Mouse (Mus musculus): ENCODE measurements around the gene Klf12. TPM values are rescaled to one million over a fixed set of nuclear protein-coding genes. Genes with fewer than 3 reads are reported as not detected.

Gene Klf12
- polyA plus RNA-seq, 1 experiment from 2014 or later: 5.7 TPM

DNA sequence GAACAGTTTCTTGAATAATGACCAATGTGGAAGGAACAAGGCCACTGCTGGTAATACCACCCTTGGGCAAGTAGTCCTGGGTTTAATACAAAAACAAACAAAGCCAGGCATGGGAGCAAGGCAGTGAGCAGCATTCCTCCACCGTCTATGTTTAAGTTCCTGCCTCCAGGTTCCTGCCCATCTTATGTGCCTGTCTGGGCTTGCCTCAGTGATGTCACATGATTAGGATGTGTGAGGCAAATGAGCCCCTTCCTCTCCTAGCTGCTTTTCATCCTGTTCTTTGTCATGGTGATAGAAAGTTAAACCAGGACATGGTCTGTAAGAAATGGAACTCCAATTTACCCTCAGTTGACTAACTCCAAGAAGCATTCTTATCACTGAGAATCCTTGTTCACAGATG lies 16.4 kb upstream of the Klf12 start:
- WGBS: 65% methylated on average over 1 of the region's 1 CpGs

DNA sequence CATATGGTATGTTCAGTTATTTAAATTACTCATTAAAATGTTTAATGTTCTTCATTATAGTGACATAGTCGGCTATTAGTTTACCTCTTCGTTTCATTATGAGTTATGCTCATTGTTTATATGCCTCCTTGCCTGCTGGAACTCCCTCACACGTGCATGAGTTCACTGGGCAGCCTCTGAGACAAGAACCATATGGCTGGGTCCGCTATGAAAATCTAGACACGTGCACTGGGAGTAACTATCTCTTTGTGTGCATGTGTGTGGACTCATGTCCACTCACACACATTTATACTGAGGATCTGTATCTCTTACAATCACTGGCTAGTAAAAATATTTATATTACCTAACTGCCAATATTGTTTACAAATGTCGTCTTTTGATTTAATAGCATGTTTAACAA lies 14.4 kb upstream of the Klf12 start:
- Histone ChIP-seq H3K4me3 (ENCODE audit: control insufficient read depth in 1 of 2, insufficient read depth in 1 of 2, low read depth in 1 of 2, low read length in 2 of 2) (no peak overlapping the region), H3K9ac (ENCODE audit: low read length) (no peak overlapping the region), H3K4me1 (ENCODE audit: control insufficient read depth in 2 of 2, insufficient read depth in 2 of 2, low read length in 2 of 2) (no peaks in the 10 kb centered on the region), H3K27me3 (ENCODE audit: control insufficient read depth, insufficient read depth, low read length) (no peaks in the 10 kb centered on the region), H3K27ac (replicated peaks in 1 of 2; ENCODE audit: control insufficient read depth in 1 of 2, insufficient read depth in 1 of 2, low read depth in 2 of 2, low read length in 2 of 2) (no peak overlapping the region), H3K4me2 (ENCODE audit: low read length) (no peak overlapping the region), H3K9me3 (ENCODE audit: control insufficient read depth, low read length) (no peaks in the 10 kb centered on the region), H3K36me3 (ENCODE audit: control insufficient read depth, insufficient read depth, low read length) (no peaks in the 10 kb centered on the region)
- no peak for ATAC-seq (ENCODE audit: insufficient number of reproducible peaks, insufficient read depth, low FRiP score, low read depth)
- 77% methylated on average over 6 of the region's 6 CpGs for WGBS

More for the DNA sequence above, 16.4 kb upstream of the Klf12 start:
- no peaks in the 10 kb centered on the region for H3K27me3 ChIP-seq (ENCODE audit: control insufficient read depth, insufficient read depth, low read length)
- no peak overlapping the region for H3K4me2 ChIP-seq (ENCODE audit: low read length)
- no peak overlapping the region for H3K27ac ChIP-seq (replicated peaks in 1 of 2; ENCODE audit: control insufficient read depth in 1 of 2, insufficient read depth in 1 of 2, low read depth in 2 of 2, low read length in 2 of 2)
- no peaks in the 10 kb centered on the region for H3K4me1 ChIP-seq (ENCODE audit: control insufficient read depth in 2 of 2, insufficient read depth in 2 of 2, low read length in 2 of 2)
- no peak overlapping the region for H3K4me3 ChIP-seq (ENCODE audit: control insufficient read depth in 1 of 2, insufficient read depth in 1 of 2, low read depth in 1 of 2, low read length in 2 of 2)
- no peaks in the 10 kb centered on the region for H3K36me3 ChIP-seq (ENCODE audit: control insufficient read depth, insufficient read depth, low read length)
- H3K9me3 ChIP-seq (ENCODE audit: control insufficient read depth, low read length): no peaks in the 10 kb centered on the region
- H3K9ac ChIP-seq (ENCODE audit: low read length): no peak overlapping the region
- no peak for ATAC-seq (ENCODE audit: insufficient number of reproducible peaks, insufficient read depth, low FRiP score, low read depth)

DNA sequence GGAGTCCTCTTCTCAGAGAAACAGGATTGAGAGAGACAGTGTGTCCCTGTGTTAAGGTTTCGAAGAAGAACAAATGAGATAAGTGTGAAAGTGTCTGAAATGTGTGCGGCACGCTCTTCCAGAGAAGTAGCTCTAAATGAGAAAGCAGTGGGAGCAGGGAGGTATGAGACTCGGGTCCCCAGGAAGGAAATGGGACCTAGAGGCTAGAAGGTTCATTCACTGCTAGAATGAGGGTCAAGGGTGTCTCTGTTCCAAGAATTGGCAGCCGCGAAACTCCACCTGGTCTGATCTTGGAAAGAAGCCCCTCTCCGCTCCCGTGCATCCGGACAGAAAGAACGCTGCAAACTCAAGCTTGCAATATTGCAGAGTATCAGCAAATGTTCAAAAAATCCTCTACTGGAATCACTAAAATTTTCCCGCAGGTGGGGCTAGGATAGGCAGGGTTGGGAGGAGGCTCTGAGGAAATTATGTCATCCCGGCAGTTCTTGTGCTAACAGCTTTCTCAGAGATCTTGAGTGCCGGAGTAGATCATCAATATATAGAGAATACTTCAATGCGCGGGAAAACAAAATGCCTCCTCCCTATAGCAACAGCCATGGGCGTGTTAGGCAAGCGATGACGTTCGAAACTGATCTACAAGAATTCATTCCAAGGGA lies 2.2 kb upstream of the Klf12 start:
- ATAC-seq (ENCODE audit: insufficient number of reproducible peaks, insufficient read depth, low FRiP score, low read depth): no peak
- no peaks in the 10 kb centered on the region for H3K27me3 ChIP-seq (ENCODE audit: control insufficient read depth, insufficient read depth, low read length)
- peak overlapping the region; percentile 96 for H3K4me2 ChIP-seq (ENCODE audit: low read length)
- WGBS: 8% methylated on average over 19 of the region's 19 CpGs
- H3K36me3 ChIP-seq (ENCODE audit: control insufficient read depth, insufficient read depth, low read length): no peaks in the 10 kb centered on the region
- peak overlapping the region; percentile 60 to 66 for H3K4me3 ChIP-seq (ENCODE audit: control insufficient read depth in 1 of 2, insufficient read depth in 1 of 2, low read depth in 1 of 2, low read length in 2 of 2)
- H3K9ac ChIP-seq (ENCODE audit: low read length): peak overlapping the region; percentile 67
- no peaks in the 10 kb centered on the region for H3K9me3 ChIP-seq (ENCODE audit: control insufficient read depth, low read length)
- H3K27ac ChIP-seq (replicated peaks in 1 of 2; ENCODE audit: control insufficient read depth in 1 of 2, insufficient read depth in 1 of 2, low read depth in 2 of 2, low read length in 2 of 2): peak overlapping the region in 1 of 2 experiments; percentile 77; a peak in 2 of 4 replicates
- peaks cover 3 to 17% of the 10 kb centered on the region in 2 experiments; a peak in 3 of 4 replicates for H3K4me1 ChIP-seq (ENCODE audit: control insufficient read depth in 2 of 2, insufficient read depth in 2 of 2, low read length in 2 of 2)

DNA sequence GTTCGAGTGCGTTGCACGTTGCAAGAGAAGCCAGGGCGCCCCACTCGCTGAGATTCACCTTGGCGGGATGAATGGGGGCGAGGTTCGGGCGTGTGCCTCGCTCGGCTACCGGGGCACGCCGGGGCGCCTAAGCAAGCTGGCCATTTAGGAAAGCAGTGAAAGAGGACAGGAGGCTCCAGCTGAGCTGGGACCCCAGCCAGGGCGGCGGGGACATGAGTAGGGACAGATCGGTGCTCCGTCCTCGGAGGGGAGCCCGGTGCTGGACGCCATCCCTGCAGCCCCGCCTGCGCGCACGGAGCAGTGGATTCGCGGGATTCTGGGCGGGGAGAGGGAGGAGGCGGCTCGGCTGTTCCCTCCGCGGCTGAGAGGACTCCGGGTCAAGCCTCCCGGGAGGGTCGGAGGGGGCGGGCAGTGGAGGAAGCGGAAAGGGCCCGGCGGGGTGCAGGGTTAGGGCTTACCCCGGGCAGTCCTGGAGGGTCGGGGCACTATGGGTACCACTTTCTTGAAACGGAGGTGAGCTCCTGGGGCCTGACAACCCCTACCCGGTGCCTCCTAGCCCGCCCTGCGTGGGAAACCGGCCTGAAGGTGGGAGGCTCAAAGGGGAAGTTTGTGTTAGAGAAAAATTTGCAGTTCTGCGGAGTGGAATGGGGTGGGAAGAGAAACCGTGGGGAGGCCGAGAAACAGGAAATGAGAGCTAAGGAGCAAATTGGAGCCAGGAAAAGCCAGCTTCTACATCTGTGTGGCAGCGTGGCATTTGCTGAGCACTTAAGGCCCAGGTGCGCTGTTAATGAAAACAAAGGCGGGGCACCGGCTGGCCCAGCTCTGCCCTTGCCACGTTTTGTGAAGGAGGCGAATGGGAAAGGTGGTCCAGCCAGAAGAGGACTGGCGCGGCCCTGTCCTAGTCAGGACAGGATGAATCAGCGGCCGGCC lies 1.4 kb upstream of the Klf12 start:
- ATAC-seq (ENCODE audit: insufficient number of reproducible peaks, insufficient read depth, low FRiP score, low read depth): peak; percentile 44
- no peaks in the 10 kb centered on the region for H3K27me3 ChIP-seq (ENCODE audit: control insufficient read depth, insufficient read depth, low read length)
- H3K9me3 ChIP-seq (ENCODE audit: control insufficient read depth, low read length): no peaks in the 10 kb centered on the region
- peaks cover 3 to 17% of the 10 kb centered on the region in 2 experiments; a peak in 3 of 4 replicates for H3K4me1 ChIP-seq (ENCODE audit: control insufficient read depth in 2 of 2, insufficient read depth in 2 of 2, low read length in 2 of 2)
- H3K4me2 ChIP-seq (ENCODE audit: low read length): peak overlapping the region; percentile 96
- peak overlapping the region; percentile 60 to 66 for H3K4me3 ChIP-seq (ENCODE audit: control insufficient read depth in 1 of 2, insufficient read depth in 1 of 2, low read depth in 1 of 2, low read length in 2 of 2)
- WGBS: under 1% methylated on average over 60 of the region's 60 CpGs
- H3K27ac ChIP-seq (replicated peaks in 1 of 2; ENCODE audit: control insufficient read depth in 1 of 2, insufficient read depth in 1 of 2, low read depth in 2 of 2, low read length in 2 of 2): peak overlapping the region; percentile 55 to 77
- H3K9ac ChIP-seq (ENCODE audit: low read length): peak overlapping the region; percentile 67
- H3K36me3 ChIP-seq (ENCODE audit: control insufficient read depth, insufficient read depth, low read length): no peaks in the 10 kb centered on the region

DNA sequence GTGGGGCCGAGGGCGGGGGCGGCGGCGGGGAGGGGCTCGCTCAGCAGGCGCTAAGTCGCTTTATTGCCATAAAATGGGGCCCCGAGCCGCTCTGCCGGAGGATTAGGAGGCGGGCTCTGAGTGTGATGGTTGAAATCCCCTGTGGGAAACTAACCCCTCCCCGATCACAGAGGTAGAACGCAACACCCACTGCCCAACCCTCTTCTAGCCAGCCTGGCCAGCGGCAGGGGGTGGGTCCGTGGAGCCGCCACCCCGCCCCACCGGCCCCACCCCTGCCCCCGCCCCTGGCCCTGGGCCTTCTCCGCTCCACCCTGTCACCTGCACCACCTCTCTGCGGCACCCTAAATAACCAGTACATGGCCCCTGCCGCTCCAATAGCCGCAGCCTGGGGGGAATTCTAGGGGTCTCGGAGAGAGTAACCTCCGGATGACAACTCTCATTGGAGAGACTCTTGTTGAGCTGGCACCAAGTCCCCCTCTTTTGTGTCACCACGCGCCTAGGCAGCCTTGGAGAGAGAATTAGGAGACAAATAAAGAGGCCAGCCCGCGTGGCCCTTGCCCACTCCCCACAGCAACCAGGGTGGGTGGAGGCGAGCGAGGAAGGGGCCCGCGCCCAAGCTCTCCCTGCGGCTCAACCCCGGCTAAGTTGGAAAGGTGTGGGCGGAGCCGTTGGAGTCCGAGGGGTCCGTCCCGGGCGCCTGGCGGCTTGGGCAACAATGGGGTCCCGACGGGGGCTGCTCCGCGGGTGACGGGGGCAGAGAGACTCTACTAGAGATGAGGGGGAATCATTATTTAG lies 579 bp upstream of the Klf12 start:
- Histone ChIP-seq H3K27ac (replicated peaks in 1 of 2; ENCODE audit: control insufficient read depth in 1 of 2, insufficient read depth in 1 of 2, low read depth in 2 of 2, low read length in 2 of 2) (peak overlapping the region; percentile 20 to 77), H3K36me3 (ENCODE audit: control insufficient read depth, insufficient read depth, low read length) (no peaks in the 10 kb centered on the region), H3K4me2 (ENCODE audit: low read length) (peak overlapping the region; percentile 96), H3K27me3 (ENCODE audit: control insufficient read depth, insufficient read depth, low read length) (no peaks in the 10 kb centered on the region), H3K9ac (ENCODE audit: low read length) (peak overlapping the region; percentile 67), H3K4me1 (ENCODE audit: control insufficient read depth in 2 of 2, insufficient read depth in 2 of 2, low read length in 2 of 2) (peaks cover 3 to 17% of the 10 kb centered on the region in 2 experiments; a peak in 3 of 4 replicates), H3K9me3 (ENCODE audit: control insufficient read depth, low read length) (no peaks in the 10 kb centered on the region), H3K4me3 (ENCODE audit: control insufficient read depth in 1 of 2, insufficient read depth in 1 of 2, low read depth in 1 of 2, low read length in 2 of 2) (peak overlapping the region; percentile 60 to 66)
- whole genome bisulfite sequencing: under 1% methylated on average over 40 of the region's 48 CpGs
- peak; percentile 82 for ATAC-seq (ENCODE audit: insufficient number of reproducible peaks, insufficient read depth, low FRiP score, low read depth)

DNA sequence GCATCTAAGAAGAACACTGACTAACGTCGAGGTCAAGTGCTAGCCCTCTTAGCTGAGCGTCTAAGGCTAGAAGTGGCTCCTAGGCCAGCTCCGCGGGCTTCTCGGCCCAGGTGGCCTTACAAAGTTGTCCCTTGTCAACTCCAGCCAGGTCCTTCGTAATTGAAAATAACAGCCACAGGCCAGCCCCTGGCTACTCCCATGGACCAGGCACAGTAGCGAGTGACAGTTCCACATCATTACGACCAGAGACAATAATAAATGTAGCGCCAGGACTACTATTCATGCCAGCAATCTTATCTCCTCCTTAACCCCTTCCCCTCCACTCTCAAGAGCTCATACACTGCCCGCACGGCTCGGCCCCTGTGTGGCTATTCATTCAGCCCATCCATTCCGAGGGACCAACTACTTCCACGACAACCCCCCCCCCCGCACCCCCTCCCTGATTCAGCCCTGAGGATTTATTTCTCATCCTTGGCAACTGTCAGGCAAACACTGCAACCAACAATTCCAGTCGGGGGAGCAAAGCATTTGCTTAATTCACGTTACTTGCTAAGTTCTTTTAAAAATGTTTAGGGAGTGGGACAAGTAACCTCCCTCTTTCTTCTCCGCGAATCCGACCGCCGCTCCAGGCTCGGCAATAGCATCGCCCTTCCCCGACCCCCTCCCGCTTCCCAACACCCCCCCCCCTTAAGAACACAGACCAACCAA lies 914 bp downstream of the Klf12 start:
- WGBS: 1% methylated on average over 27 of the region's 27 CpGs
- peak overlapping the region; percentile 66 to 77 for H3K4me3 ChIP-seq (ENCODE audit: control insufficient read depth in 1 of 2, insufficient read depth in 1 of 2, low read depth in 1 of 2, low read length in 2 of 2)
- H3K9ac ChIP-seq (ENCODE audit: low read length): peak overlapping the region; percentile 67
- H3K4me1 ChIP-seq (ENCODE audit: control insufficient read depth in 2 of 2, insufficient read depth in 2 of 2, low read length in 2 of 2): peaks cover 3 to 17% of the 10 kb centered on the region in 2 experiments; a peak in 3 of 4 replicates
- H3K9me3 ChIP-seq (ENCODE audit: control insufficient read depth, low read length): 0 out of 2 replicates have a peak, but pooled peaks cover 3% of the 10 kb centered on the region
- no peaks in the 10 kb centered on the region for H3K36me3 ChIP-seq (ENCODE audit: control insufficient read depth, insufficient read depth, low read length)
- H3K4me2 ChIP-seq (ENCODE audit: low read length): peak overlapping the region; percentile 96
- peak overlapping the region in 1 of 2 experiments; percentile 77; a peak in 1 of 4 replicates for H3K27ac ChIP-seq (replicated peaks in 1 of 2; ENCODE audit: control insufficient read depth in 1 of 2, insufficient read depth in 1 of 2, low read depth in 2 of 2, low read length in 2 of 2)
- H3K27me3 ChIP-seq (ENCODE audit: control insufficient read depth, insufficient read depth, low read length): no peaks in the 10 kb centered on the region
- no peak for ATAC-seq (ENCODE audit: insufficient number of reproducible peaks, insufficient read depth, low FRiP score, low read depth)
